Mouse (Mus musculus) thymus, adult 2 months (tissue): Measurements from ENCODE around the gene Hoxc11. TPM values are rescaled to one million over a fixed set of nuclear protein-coding genes. Genes with fewer than 3 reads are reported as not detected.
A peak's percentile ranks its signal among the peaks of the same experiment; 100 is the strongest.

ENCODE experiments used
- DNase-seq: peaks from one replicate; pipeline ENCODE4 v3.0.0; 2021
- H3K27ac ChIP-seq: fragments of 200-500 bp; 2 replicates; pipeline ENCODE4 v1.5.1; 2012; ENCODE audit warnings: low read length, control low read depth; ENCODE audit not compliant: control insufficient read depth, insufficient read depth
- H3K27me3 ChIP-seq: fragments of 200-500 bp; 2 replicates; pipeline ENCODE4 v1.6.1; 2012; ENCODE audit warnings: mild to moderate bottlenecking, low read length, moderate library complexity, mixed read lengths; ENCODE audit not compliant: control insufficient read depth, insufficient read depth
- H3K36me3 ChIP-seq: fragments of 200-500 bp; 2 replicates; pipeline ENCODE4 v1.6.1; 2012; ENCODE audit warnings: mild to moderate bottlenecking, low read length, moderate library complexity; ENCODE audit not compliant: control insufficient read depth, insufficient read depth
- H3K4me1 ChIP-seq: fragments of 200-500 bp; replicated peaks from 2 replicates; pipeline ENCODE4 v1.6.1; 2012; ENCODE audit warnings: low read length; ENCODE audit not compliant: control insufficient read depth, insufficient read depth
- H3K4me3 ChIP-seq: fragments of 200-500 bp; 2 replicates; pipeline ENCODE4 v1.5.1; 2012; ENCODE audit warnings: mild to moderate bottlenecking, low read length, control low read depth, moderate library complexity; ENCODE audit not compliant: control insufficient read depth, insufficient read depth
- CTCF ChIP-seq: fragments of 200-500 bp; IDR thresholded peaks from 2 replicates; pipeline ENCODE4 v1.5.1; 2012; ENCODE audit warnings: mild to moderate bottlenecking, control low read depth, low read length, moderate library complexity, borderline replicate concordance; ENCODE audit not compliant: control insufficient read depth, poor library complexity, insufficient read depth; ENCODE audit errors: extremely low read depth
- POLR2A ChIP-seq: fragments of 200-500 bp; IDR thresholded peaks from 2 replicates; pipeline ENCODE4 v1.6.1; 2012; ENCODE audit warnings: mild to moderate bottlenecking, low read length, control low read depth, moderate library complexity; ENCODE audit not compliant: control insufficient read depth, poor library complexity, insufficient read depth; ENCODE audit errors: extremely low read depth
- WGBS: fragments of 180-500 bp; shearing (Covaris S2); methylation state at CpG from one replicate; pipeline ENCODE4 v1.1.7; 2018; 5-methylcytosine and 5-hydroxymethylcytosine counted together
- polyA plus RNA-seq: library from polyadenylated mRNA; depleted of rRNA; stranded (reverse); fragments of >200 nt; gene quantifications from 2 replicates; pipeline ENCODE4 v1.2.3, GENCODE M21; 2012

Gene Hoxc11
- polyA plus RNA-seq, 1 experiment: 0.66 TPM

- Histone ChIP-seq H3K27me3 (peaks cover 26% of the 10 kb centered on the region), H3K4me3 (no peak overlapping the region), H3K4me1 (no peaks in the 10 kb centered on the region), H3K27ac (no peak overlapping the region), H3K36me3 (no peaks in the 10 kb centered on the region)
- TF ChIP-seq CTCF (no peak), POLR2A (no peak)
- no peak for DNase-seq
- WGBS: 59% methylated on average over 1 of the region's 1 CpGs
Measured at GRCm38 (mm10) chr15:102969296-102969695, 15.1 kb downstream of the Hoxc11 start.

- no peak for TF ChIP-seq CTCF
- no peak for TF ChIP-seq POLR2A
- 3% methylated on average over 12 of the region's 12 CpGs for WGBS
- H3K27me3 ChIP-seq: peaks cover 24% of the 10 kb centered on the region
Measured at GRCm38 (mm10) chr15:102970740-102971139, 16.5 kb downstream of the Hoxc11 start.

GRCm38 (mm10) chr15:102972254-102972653 is 18.0 kb downstream of the Hoxc11 start:
- Histone ChIP-seq H3K4me3 (no peak overlapping the region), H3K27me3 (peaks cover 26% of the 10 kb centered on the region), H3K36me3 (no peaks in the 10 kb centered on the region), H3K27ac (no peak overlapping the region), H3K4me1 (no peaks in the 10 kb centered on the region)
- TF ChIP-seq POLR2A (no peak), CTCF (no peak)
- no peak for DNase-seq
- WGBS: 3% methylated on average over 21 of the region's 21 CpGs

More at GRCm38 (mm10) chr15:102970740-102971139, 16.5 kb downstream of the Hoxc11 start:
- no peak overlapping the region for H3K4me3 ChIP-seq
- no peak for DNase-seq
- no peak overlapping the region for H3K27ac ChIP-seq
- no peaks in the 10 kb centered on the region for H3K36me3 ChIP-seq
- H3K4me1 ChIP-seq: no peaks in the 10 kb centered on the region

GRCm38 (mm10) chr15:102972753-102973152 is 18.5 kb downstream of the Hoxc11 start:
- Histone ChIP-seq H3K4me1 (no peaks in the 10 kb centered on the region), H3K4me3 (no peak overlapping the region), H3K36me3 (no peaks in the 10 kb centered on the region), H3K27ac (no peak overlapping the region), H3K27me3 (peaks cover 27% of the 10 kb centered on the region)
- TF ChIP-seq POLR2A: no peak
- TF ChIP-seq CTCF: no peak
- WGBS: 8% methylated on average over 6 of the region's 6 CpGs
- no peak for DNase-seq

GRCm38 (mm10) chr15:102975034-102975433 is 20.8 kb downstream of the Hoxc11 start:
- H3K27ac ChIP-seq: no peak overlapping the region
- no peaks in the 10 kb centered on the region for H3K4me1 ChIP-seq
- TF ChIP-seq CTCF: no peak
- peaks cover 32% of the 10 kb centered on the region for H3K27me3 ChIP-seq
- DNase-seq: no peak
- WGBS: 24% methylated on average over 7 of the region's 7 CpGs
- no peaks in the 10 kb centered on the region for H3K36me3 ChIP-seq
- H3K4me3 ChIP-seq: no peak overlapping the region

GRCm38 (mm10) chr15:102975688-102976111 is 21.5 kb downstream of the Hoxc11 start:
- H3K36me3 ChIP-seq: no peaks in the 10 kb centered on the region
- no peak overlapping the region for H3K4me3 ChIP-seq
- TF ChIP-seq POLR2A: no peak
- TF ChIP-seq CTCF: no peak
- WGBS: 6% methylated on average over 21 of the region's 21 CpGs
- no peak for DNase-seq
- peaks cover 32% of the 10 kb centered on the region for H3K27me3 ChIP-seq
- H3K4me1 ChIP-seq: no peaks in the 10 kb centered on the region
- H3K27ac ChIP-seq: no peak overlapping the region

- H3K36me3 ChIP-seq: no peaks in the 10 kb centered on the region
- no peak within 1 kb of the TSS for H3K27ac ChIP-seq
- no peak for DNase-seq
- 2% methylated on average over 20 of the region's 20 CpGs for WGBS
- no peaks in the 10 kb centered on the region for H3K4me1 ChIP-seq
- H3K4me3 ChIP-seq: peak within 1 kb of the TSS; percentile 15; the same call in 1 of the 2 replicates
- TF ChIP-seq POLR2A: no peak
- TF ChIP-seq CTCF: no peak
- peaks cover 32% of the 10 kb centered on the region for H3K27me3 ChIP-seq
Measured at GRCm38 (mm10) chr15:102976171-102976570, 21.9 kb downstream of the Hoxc11 start, which contains the start of gene Hoxc9. Gene Hoxc9, plus strand, starts transcription at chr15:102976439.
